Mouse (Mus musculus) frontal cortex, adult 2 months (tissue): ENCODE data around the gene Ppp1r14c. TPM values are rescaled to one million over a fixed set of nuclear protein-coding genes. Genes with fewer than 3 reads are reported as not detected.
"Not testable (repeated sequence)": the region's sequence is repeated elsewhere in the genome, so short reads cannot be mapped to it uniquely, and the experiment has no call there.

ENCODE experiments used
- DNase-seq, 2 experiments: peaks; one replicate each; pipeline ENCODE4 v3.0.0; 2022; ENCODE audit warnings: low spot score in 1 of 2; ENCODE audit errors: extremely low spot score in 1 of 2
- polyA plus RNA-seq: library from polyadenylated mRNA; depleted of rRNA; stranded (reverse); fragments of >200 nt; gene quantifications from 2 replicates; pipeline ENCODE4 v1.2.3, GENCODE M21; 2012

Gene Ppp1r14c
- polyA plus RNA-seq, 1 experiment, result 16.5 TPM

GRCm38 (mm10) chr10:3398051-3398450 is 32.2 kb downstream of the Ppp1r14c start:
- DNase-seq, result peak in 1 of 2 experiments; percentile 63

- DNase-seq, result no peak
Measured at GRCm38 (mm10) chr10:3402284-3402683, 36.4 kb downstream of the Ppp1r14c start.

DNA sequence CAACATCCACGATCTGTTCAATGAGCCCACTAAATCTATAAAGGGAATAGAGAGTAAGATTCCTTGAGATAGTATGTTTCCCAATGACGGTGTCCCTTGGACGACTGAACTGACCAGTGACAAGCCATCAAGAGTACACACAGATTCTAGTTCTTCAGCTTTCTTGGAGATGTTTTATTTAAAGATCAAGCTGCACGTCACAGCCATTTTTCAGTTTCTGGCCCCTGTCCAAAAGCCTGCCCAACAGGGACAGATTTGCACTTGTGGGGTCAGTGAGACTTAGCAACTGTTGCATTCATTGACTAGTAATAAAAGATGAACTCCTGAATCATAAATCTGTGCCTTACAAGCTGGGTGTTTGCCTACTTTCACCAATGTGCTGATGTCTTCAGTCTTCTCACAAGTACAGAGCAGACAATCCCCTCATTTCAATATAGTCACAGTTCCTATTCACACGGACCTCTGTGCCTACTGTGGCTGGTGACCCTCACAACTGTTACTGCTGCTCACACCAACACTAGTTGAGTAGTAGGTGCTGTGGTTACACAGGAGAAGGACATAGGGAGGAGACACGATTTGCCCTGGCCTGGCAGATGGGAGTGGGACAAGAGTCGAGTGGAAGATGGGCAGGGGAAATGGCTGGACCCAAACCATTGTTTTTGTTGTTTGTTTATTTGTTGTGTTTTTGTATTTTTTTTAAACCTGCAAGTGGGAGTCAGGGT is 37.7 kb downstream of the Ppp1r14c start:
- no peak for DNase-seq

GRCm38 (mm10) chr10:3404362-3404761 is 38.5 kb downstream of the Ppp1r14c start:
- DNase-seq, result no peak

GRCm38 (mm10) chr10:3406280-3406679 is 40.4 kb downstream of the Ppp1r14c start:
- DNase-seq, result no peak

GRCm38 (mm10) chr10:3408036-3408661 is 42.3 kb downstream of the Ppp1r14c start:
- DNase-seq, result no peak

DNA sequence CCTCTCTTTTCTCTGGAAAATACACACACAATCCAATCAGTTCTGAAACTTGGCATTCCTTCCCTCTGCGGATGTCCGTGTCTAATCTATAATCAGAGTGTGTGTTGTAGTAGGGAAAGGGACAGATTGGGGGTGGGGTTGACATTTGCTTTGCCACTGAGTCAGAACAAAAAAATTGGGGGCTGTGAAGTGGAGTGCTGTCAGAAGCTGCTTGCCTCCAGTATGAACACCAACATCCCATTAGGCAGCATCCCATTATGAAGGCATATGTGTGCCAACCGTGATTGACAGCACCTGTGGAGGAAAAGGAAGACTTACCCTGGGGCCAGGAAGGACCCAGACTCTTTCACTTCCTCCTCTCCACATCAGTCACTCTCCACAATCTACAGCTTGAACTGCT is 42.8 kb downstream of the Ppp1r14c start:
- no peak for DNase-seq

- DNase-seq, result no peak
Measured at GRCm38 (mm10) chr10:3411222-3411621, 45.4 kb downstream of the Ppp1r14c start.

- DNase-seq, result no peak
Measured at GRCm38 (mm10) chr10:3411639-3412038, 45.8 kb downstream of the Ppp1r14c start.

DNA sequence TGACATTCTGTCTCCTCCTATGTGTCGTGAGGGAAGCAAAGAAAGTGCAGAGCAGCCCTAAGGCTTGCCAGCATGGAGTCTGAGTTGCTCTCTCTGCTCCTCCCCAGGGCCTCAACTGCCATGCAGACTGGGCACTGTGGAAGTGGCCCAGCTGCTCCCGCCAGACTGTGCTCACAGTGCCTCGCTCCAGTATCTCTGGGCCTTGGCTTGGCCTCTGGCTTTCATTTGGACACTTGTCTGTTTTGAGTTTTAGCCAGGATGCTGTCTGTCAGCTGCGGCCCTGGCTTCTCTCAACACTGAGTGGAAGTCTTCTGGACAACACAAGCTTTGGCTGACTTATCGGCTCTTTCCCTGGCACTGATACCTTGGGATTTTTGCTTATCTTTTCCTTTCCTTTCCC is 49.0 kb downstream of the Ppp1r14c start:
- DNase-seq, result no peak

DNA sequence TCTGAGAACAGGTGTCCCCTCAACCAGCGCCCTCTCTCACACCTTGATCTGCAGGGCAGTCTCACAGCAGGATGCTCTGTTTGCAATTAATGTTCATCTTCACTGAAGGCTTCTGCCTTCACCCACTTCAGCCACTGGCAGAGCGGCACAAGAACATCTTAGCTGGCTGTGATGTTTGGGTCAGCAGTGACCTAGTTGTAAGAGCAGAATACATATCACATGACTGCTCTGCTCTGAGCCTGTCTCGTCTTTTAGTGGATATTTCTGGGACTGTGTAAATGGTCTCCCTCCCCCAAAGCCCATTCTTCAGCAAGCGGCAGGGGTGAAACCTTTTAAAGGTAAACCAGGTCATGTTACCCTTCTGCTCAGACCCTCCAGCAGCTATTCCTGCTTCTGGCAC is 50.7 kb downstream of the Ppp1r14c start:
- DNase-seq, result no peak

- DNase-seq, result peak in 1 of 2 experiments; percentile 29
Measured at GRCm38 (mm10) chr10:3417408-3417807, 51.6 kb downstream of the Ppp1r14c start.

- DNase-seq, result no peak
Measured at GRCm38 (mm10) chr10:3424016-3424415, 58.2 kb downstream of the Ppp1r14c start.

DNA sequence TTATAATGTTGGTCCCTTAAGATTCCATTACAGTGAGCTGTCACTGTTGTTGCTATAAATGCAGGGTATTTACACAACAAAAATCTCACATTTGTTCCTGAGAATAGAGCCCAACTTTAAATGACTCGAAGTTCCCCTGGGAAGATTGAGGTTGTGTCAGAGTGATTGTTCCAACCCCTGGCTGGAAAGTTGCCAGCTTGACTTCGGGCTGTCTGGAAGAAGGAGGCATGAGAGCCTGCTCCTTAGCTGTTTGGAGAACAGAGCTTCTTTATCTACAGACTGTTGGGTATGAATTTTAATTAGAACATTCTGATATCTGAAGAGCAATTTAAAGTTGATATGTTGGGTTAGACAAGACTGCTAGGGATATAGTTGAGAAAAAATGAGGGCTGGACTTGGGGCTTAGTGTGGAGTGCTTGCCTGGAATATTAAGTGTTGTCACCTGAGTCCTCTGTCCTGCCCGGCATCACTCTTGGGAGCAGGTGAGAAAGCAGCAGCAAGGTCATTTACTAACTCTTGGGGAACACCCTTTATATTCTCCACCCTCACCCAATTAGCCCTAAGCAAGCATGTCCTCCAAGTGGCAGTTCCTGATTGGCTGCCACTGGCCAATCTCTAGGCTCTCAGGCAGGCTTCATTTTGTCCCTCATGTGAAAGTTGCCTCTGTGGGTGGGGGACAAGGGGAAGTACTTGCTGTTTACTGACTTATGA is 62.0 kb downstream of the Ppp1r14c start:
- DNase-seq, result no peak

GRCm38 (mm10) chr10:3434848-3435474 is 69.1 kb downstream of the Ppp1r14c start:
- no peak for DNase-seq

- peak in 1 of 2 experiments; percentile 28 for DNase-seq
Measured at GRCm38 (mm10) chr10:3440722-3441471, 75.0 kb downstream of the Ppp1r14c start.

DNA sequence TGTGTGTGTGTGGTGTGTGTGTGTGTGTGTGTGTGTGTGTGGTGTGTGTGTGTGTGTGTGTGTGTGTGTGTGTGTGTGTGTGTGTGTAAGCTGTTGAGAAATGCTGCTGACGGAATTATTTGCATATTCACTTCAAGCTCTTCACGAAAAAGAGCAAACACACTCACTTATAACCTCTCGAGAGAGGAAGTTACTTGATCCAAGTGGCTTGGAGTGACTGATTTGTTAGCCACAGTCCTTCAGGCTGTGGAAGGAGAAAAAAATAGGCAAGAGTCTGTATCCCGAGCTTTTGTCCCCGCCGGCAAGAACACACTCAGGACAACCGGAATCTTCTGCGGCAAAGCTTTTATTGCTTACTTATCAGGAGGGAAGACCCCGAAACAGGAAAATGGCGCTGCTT is 80.9 kb downstream of the Ppp1r14c start:
- not testable (repeated sequence) for DNase-seq

- no peak for DNase-seq
Measured at GRCm38 (mm10) chr10:3448699-3449098, 82.8 kb downstream of the Ppp1r14c start.

GRCm38 (mm10) chr10:3451930-3452329 is 86.1 kb downstream of the Ppp1r14c start:
- DNase-seq, result no peak

GRCm38 (mm10) chr10:3452822-3453475 is 87.1 kb downstream of the Ppp1r14c start:
- DNase-seq, result no peak
